Mouse (Mus musculus) frontal cortex, postnatal 14 days (tissue): Measurements from ENCODE around the gene Oser1.
"Not testable (repeated sequence)": the region's sequence is repeated elsewhere in the genome, so short reads cannot be mapped to it uniquely, and the experiment has no call there.

ENCODE experiments used
- DNase-seq, 2 experiments: peaks; one replicate each; pipeline ENCODE4 v3.0.0; 2022; ENCODE audit warnings: low spot score in 2 of 2

The Oser1 gene

DNA sequence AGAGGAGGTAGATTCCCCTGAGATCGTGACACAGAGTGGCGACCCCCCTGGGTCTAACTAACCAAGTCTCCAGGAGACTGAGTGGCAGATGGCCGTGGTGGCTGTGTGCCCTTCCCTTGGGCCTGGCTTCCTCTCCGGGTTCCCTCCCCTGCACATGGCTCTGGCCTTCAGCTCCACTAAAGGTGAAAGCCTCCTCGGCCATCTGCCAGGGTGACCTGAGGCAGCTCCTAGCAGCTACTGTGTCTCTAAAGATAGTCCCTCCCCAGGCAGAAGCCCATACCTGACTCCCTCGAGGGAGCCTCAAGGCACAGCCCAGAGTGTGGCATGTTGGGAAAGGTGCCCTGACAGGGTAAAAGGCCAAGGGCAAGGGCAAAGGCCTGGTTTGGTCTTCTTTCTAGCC, 19.0 kb upstream of the Oser1 start:
- DNase-seq, result no peak

GRCm38 (mm10) chr2:163439488-163439887, 15.0 kb upstream of the Oser1 start:
- DNase-seq, result no peak

GRCm38 (mm10) chr2:163438619-163439451, 14.3 kb upstream of the Oser1 start:
- DNase-seq, result no peak

GRCm38 (mm10) chr2:163438246-163438618, 13.7 kb upstream of the Oser1 start, which contains the start of gene Gdap1l1:
Gene Gdap1l1, plus strand, starts transcription at chr2:163438476.
- peak; percentile 57 to 75 for DNase-seq

GRCm38 (mm10) chr2:163437800-163438199, 13.3 kb upstream of the Oser1 start:
- DNase-seq, result no peak

DNA sequence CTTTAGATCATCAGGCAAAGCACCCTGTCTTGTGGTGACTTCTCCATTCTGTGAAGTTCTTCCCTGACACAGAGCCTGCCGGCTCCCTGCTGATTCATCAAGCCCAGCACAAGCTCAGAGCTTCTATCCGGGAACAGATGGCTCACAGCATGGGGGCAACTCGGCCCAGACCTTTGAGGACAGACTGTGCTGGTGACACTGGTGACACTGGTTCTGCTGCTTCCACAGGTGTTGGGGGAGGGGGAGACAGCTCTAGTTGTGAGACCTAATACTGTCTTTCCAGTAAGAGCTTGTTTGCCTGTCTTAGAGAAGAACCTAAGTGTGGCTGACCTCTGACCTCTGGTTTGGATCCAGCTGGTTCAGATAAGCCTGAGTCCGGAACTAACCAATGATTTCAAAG, 9.5 kb upstream of the Oser1 start:
- no peak for DNase-seq

- DNase-seq, result no peak
Observed at GRCm38 (mm10) chr2:163431289-163431688, 6.8 kb upstream of the Oser1 start.

- no peak for DNase-seq
Observed at GRCm38 (mm10) chr2:163428346-163429011, 4.0 kb upstream of the Oser1 start.

- DNase-seq, result no peak
Observed at GRCm38 (mm10) chr2:163422895-163423660, 1.4 kb downstream of the Oser1 start.

GRCm38 (mm10) chr2:163420366-163420886, 4.1 kb downstream of the Oser1 start:
- DNase-seq, result no peak

DNA sequence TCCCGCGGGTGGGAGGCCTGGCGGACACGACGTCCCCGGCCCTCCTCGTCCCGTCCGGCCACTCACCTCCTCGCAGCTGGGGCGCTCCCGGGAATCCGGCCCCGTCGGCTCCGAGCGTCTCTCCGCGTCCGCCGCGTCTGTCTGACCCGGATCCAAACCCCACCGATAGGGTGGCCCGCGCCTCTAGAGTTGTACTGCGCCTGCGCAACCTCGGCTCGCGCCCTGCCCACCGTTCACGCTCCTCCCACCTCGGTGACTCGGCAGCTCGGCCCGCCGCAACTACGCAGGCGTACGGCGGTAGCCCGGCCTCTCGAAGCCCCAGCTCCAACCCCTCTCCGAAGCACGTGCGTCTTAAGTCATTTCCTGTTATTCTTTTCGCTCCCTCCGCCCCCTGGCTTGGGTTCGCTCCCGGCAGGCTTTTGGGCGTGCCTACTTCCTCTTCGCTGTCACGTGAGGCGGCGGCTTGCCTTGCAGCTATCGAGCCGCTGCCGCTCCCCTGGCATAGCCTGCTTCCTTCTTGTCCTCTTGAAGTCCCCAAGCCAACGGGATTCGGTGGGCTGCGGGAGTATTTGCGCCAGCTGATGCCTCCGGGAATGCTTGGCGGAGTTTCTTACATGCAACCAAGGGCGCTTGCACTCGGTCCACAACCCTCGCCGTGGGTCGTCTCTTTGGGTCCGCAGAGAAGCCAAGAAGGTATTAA, 5.0 kb downstream of the Oser1 start:
- DNase-seq, result peak; percentile 99

GRCm38 (mm10) chr2:163418841-163419345, 5.6 kb downstream of the Oser1 start:
- DNase-seq, result peak in 1 of 2 experiments; percentile 39

DNA sequence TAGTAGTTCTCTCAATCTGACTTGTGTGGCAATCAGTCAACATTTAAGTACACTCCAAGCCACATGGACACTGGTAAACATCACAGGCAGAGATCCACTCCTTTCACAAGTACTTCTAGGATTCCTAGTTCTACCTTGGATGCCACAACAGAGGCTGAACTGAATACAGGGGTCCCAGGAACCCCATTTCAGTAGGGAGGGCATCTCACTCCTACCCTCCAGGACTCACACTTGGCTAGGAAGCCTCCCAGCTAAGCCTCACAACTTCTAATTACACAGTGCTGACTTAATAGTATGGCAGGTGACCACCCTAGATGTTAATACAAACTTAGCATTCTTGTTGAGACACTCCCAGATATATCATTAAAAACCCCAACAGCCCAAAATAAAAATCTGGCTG, 6.7 kb downstream of the Oser1 start:
- DNase-seq, result no peak

- no peak for DNase-seq
Observed at GRCm38 (mm10) chr2:163417026-163417425, 7.5 kb downstream of the Oser1 start.

GRCm38 (mm10) chr2:163412846-163413590, 11.5 kb downstream of the Oser1 start:
- DNase-seq, result no peak

DNA sequence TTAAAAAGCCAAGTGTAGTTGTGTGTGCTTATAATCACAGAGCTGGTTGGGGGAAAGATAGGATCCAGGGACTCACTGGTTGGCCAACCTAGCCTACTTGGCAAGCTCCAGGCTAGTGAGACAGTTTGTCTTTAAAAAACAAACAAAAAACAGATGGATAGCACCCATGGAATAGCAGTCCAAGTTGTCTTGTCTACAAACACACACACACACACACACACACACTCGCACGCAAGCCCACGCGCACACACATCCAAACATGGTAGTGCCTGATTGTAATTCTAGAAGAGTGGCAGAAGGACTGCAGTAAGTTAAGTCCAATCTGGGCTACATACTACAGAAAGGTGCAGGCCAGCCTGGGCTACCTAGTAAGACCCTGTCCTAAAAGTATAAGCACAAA, 12.1 kb downstream of the Oser1 start:
- DNase-seq, result no peak

DNA sequence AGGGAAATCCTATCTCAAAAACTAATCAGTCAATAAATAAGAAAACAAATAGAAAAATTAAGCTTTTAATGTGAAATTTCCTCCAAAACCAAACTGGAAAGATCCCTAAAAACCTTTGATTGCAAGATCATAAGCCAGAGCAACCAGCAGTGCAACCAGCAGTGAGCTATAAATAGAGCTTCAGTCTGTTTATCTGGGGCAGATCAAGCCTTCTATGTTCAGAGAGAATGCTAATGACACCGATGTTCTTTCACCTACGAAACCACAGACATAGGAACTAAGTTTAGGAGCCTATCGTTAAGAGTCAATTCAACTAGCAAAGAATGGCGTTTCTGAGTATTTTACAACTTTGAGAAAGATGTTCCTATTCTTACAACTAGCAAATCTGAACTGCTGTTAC, 12.7 kb downstream of the Oser1 start:
- DNase-seq, result no peak

- not testable (repeated sequence) for DNase-seq
Observed at GRCm38 (mm10) chr2:163411344-163411743, 13.2 kb downstream of the Oser1 start.

DNA sequence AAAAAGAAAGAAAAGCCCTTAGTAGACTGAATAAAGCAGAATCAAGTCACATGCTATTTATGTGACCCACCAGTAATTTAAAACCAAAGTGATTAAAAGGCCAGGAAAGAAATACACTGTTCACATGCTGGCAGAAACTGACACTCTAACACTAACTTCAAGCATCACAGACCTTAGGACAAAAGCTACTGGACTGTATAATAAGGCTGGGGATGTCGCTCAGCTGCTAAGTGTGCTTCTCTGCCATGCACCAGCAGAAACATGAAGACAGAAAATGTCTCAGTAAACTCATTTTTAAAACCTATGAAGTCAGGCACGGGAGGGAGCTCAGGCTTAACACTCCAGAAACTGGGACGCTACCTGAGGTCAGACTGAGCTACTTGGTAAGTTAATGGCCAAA, 14.3 kb downstream of the Oser1 start:
- no peak for DNase-seq

GRCm38 (mm10) chr2:163404037-163404815, 20.3 kb downstream of the Oser1 start:
- DNase-seq, result no peak
